Mouse (Mus musculus) bone marrow, adult 2 months (tissue): ENCODE results near the gene Psme2.
A peak's percentile ranks its signal among the peaks of the same experiment; 100 is the strongest.

Experiments used
- CTCF ChIP-seq: fragments of 200-500 bp; IDR thresholded peaks from 2 replicates; pipeline ENCODE4 v1.5.1; 2011; ENCODE audit warnings: low read length, control low read depth; ENCODE audit not compliant: control insufficient read depth, insufficient read depth
- POLR2A ChIP-seq: fragments of 200-500 bp; IDR thresholded peaks from 2 replicates; pipeline ENCODE4 v1.6.1; 2011; ENCODE audit warnings: low read depth, mild to moderate bottlenecking, control low read depth, low read length, borderline replicate concordance; ENCODE audit not compliant: control insufficient read depth

DNA sequence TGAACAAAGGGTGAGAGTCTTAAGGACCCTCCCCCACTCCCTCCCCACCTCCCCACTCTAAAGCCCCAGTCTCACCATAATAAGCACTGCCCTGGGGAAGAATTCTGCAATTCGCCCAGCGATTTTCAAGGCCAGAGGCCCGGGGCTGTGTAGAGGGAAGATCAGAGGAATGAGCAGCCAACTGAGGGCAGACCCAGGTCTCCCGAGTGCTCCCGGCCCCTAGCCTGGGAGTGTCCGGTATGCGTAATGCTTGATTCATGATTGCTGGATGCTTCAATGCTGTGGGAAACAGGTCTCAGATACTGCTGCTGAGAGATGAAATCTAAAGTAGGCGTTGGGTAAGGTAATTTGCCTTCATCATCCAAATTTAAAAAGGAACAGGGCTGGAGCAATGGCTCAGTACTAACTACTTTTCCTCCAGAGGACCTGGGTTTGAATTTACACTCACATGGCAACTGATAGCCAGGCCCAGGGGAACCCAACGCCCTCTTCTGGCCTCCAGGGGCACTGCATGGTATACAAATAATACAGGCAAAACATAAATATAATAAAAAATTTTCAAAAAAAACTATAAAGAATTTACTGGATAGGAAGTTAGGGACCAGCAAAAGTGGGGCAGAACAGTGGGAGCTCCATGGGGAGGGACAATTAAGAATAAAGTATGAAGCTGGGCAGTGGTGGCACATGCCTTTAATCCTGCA lies 8.8 kb downstream of the Psme2 start:
- TF ChIP-seq CTCF (peak; percentile 43; the same call in 1 of the 2 replicates), POLR2A (no peak)
